In genomic region chr3:104233366-104234312, GRCm38 (mm10) we compare ENCODE assay signal across 13 mouse cellular contexts. TPM values are rescaled to one million over a fixed set of nuclear protein-coding genes. Genes with fewer than 3 reads are reported as not detected.
A peak's percentile ranks its signal among the peaks of the same experiment; 100 is the strongest.
DNase-seq lines count a peak whose midpoint lies in the region; ATAC-seq lines count a peak whose summit lies in the region.
"Had no signal": no experiment of that assay in that cellular context is flagged by ENCODE, and none has a peak within 500 bp of the region (broad histone marks: within the 10 kb centered on the region; RNA-seq: fewer than 3 reads in every experiment).

No protein-coding gene starts in this region.

- H3K4me3 ChIP-seq in kidney, embryonic 15.5 days (replicated peaks): no peak overlapping the region
- H3K4me3 ChIP-seq in heart, embryonic 12.5 days: no peak overlapping the region
- H3K4me3 ChIP-seq: heart, adult 2 months; midbrain, embryonic 13.5 days; neural tube, embryonic 12.5 days had no signal

- H3K4me2 ChIP-seq in kidney, embryonic 15.5 days: no peak overlapping the region
- no peak overlapping the region for H3K4me2 ChIP-seq in heart, embryonic 12.5 days
- H3K4me2 ChIP-seq: midbrain, embryonic 13.5 days; neural tube, embryonic 12.5 days had no signal

- H3K9ac ChIP-seq in kidney, embryonic 15.5 days: no peak overlapping the region
- H3K9ac ChIP-seq in heart, embryonic 12.5 days: no peak overlapping the region
- H3K9ac ChIP-seq: midbrain, embryonic 13.5 days; neural tube, embryonic 12.5 days had no signal

- H3K9me3 ChIP-seq in kidney, embryonic 15.5 days (replicated peaks): no peaks in the 10 kb centered on the region
- H3K9me3 ChIP-seq in heart, embryonic 12.5 days (replicated peaks): no peaks in the 10 kb centered on the region
- H3K9me3 ChIP-seq: midbrain, embryonic 13.5 days; neural tube, embryonic 12.5 days had no signal

- H3K36me3 ChIP-seq in kidney, embryonic 15.5 days: no peaks in the 10 kb centered on the region
- H3K36me3 ChIP-seq in heart, embryonic 12.5 days: no peaks in the 10 kb centered on the region
- H3K36me3 ChIP-seq: midbrain, embryonic 13.5 days; neural tube, embryonic 12.5 days had no signal

- no peak for ATAC-seq in kidney, embryonic 15.5 days (replicated peaks; ENCODE audit: low FRiP score)
- ATAC-seq in heart, embryonic 12.5 days (ENCODE audit: insufficient number of reproducible peaks, low FRiP score): no peak
- ATAC-seq in erythroid progenitor cell, adult 5-6 weeks (replicated peaks; ENCODE audit: low FRiP score, poor library complexity, severe bottlenecking): no peak
- ATAC-seq: midbrain, embryonic 13.5 days had no signal

- H3K27me3 ChIP-seq in kidney, embryonic 15.5 days: no peaks in the 10 kb centered on the region
- H3K27me3 ChIP-seq in heart, embryonic 12.5 days (replicated peaks): no peaks in the 10 kb centered on the region
- H3K27me3 ChIP-seq: midbrain, embryonic 13.5 days; neural tube, embryonic 12.5 days had no signal

- peaks cover 10% of the 10 kb centered on the region for H3K4me1 ChIP-seq in kidney, embryonic 15.5 days
- H3K4me1 ChIP-seq in heart, embryonic 12.5 days (replicated peaks): peaks cover 6% of the 10 kb centered on the region

- DNase-seq in kidney, postnatal 25 days: no peak
- DNase-seq in NIH3T3 (ENCODE audit: low read depth): peak; percentile 63
- DNase-seq in lung, postnatal 10 days: peak; percentile 21
- no peak for DNase-seq in thymus, postnatal 14 days
- DNase-seq: cerebellum, adult 2 months; retina, postnatal 1 day; spleen, adult 18-20 months had no signal

- WGBS in kidney, embryonic 15.5 days: 61% methylated on average over 7 of the region's 7 CpGs
- WGBS in heart, embryonic 12.5 days: 45% methylated on average over 7 of the region's 7 CpGs

- H3K27ac ChIP-seq in kidney, embryonic 15.5 days: 0 out of 2 replicates have a peak overlapping the region, but pooled peaks have one; percentile 13
- peak overlapping the region; percentile 62 for H3K27ac ChIP-seq in heart, embryonic 12.5 days (ENCODE audit: poor library complexity, severe bottlenecking)
- H3K27ac ChIP-seq: heart, adult 2 months; midbrain, embryonic 13.5 days; neural tube, embryonic 12.5 days had no signal

RNA-seq across cellular contexts. Expression of gene Magi3, which starts 13.5 kb away (rescaled TPM):
- 5.9 and 6.1 TPM in 2 replicates for polyA plus RNA-seq in kidney, embryonic 15.5 days (2015; fragmentation: Nextera tagmentation; extraction: Ambion mirVana)
- 9.1 and 10.3 TPM in 2 replicates for polyA plus RNA-seq in heart, embryonic 12.5 days (2016; fragmentation: Nextera tagmentation; extraction: Ambion mirVana)
- 1.1 TPM in 1 of 2 replicates, not detected in the other for total RNA-seq in erythroid progenitor cell, adult 5-6 weeks (2015; ENCODE audit: low replicate concordance)
- total RNA-seq in erythroid progenitor cell, adult 5-6 weeks (2017; ENCODE audit: low replicate concordance): 1.1 and 1.9 TPM in 2 replicates

Comparison
In these comparisons a context has a peak if more than half of its experiments do, and no peak if none do; other contexts are left out.
1. DNase-seq: peak in NIH3T3 (single experiment) and lung, postnatal 10 days (single experiment); none in kidney, postnatal 25 days (0 of 2) and thymus, postnatal 14 days (single experiment).